Mouse (Mus musculus) liver, embryonic 11.5 days (tissue): ENCODE measurements around the gene Slc22a8. TPM values are rescaled to one million over a fixed set of nuclear protein-coding genes. Genes with fewer than 3 reads are reported as not detected.

Experiments
- ATAC-seq: fragments of 200-750 bp; cut with Nextera tagmentation; replicated peaks from 2 replicates; pipeline ENCODE4 v1.8.0; 2017; ENCODE audit warnings: moderate number of reproducible peaks, mild to moderate bottlenecking, moderate TSS enrichment, moderate library complexity; ENCODE audit not compliant: low FRiP score
- DNase-seq: peaks from one replicate; pipeline ENCODE4 v3.0.0-alpha.2; 2017; ENCODE audit warnings: low spot score
- H3K27ac ChIP-seq: fragments of 300-500 bp; sonication (generic); 2 replicates; pipeline ENCODE4 v1.5.1; 2014; ENCODE audit warnings: mild to moderate bottlenecking, low read depth, low read length, control low read depth
- H3K27me3 ChIP-seq: fragments of 300-500 bp; sonication (generic); replicated peaks from 2 replicates; pipeline ENCODE4 v1.6.1; 2014; ENCODE audit warnings: low read length, mixed read lengths; ENCODE audit not compliant: control insufficient read depth, insufficient read depth
- H3K36me3 ChIP-seq: fragments of 300-500 bp; sonication (generic); 2 replicates; pipeline ENCODE4 v1.6.1; 2014; ENCODE audit warnings: mild to moderate bottlenecking, low read length, moderate library complexity, mixed read lengths; ENCODE audit not compliant: control insufficient read depth, insufficient read depth
- H3K4me1 ChIP-seq: fragments of 300-500 bp; sonication (generic); replicated peaks from 2 replicates; pipeline ENCODE4 v1.6.1; 2014; ENCODE audit warnings: low read length, mixed read lengths; ENCODE audit not compliant: control insufficient read depth, insufficient read depth
- H3K4me2 ChIP-seq: fragments of 300-500 bp; sonication (generic); 2 replicates; pipeline ENCODE4 v1.6.1; 2014; ENCODE audit warnings: mild to moderate bottlenecking, control low read depth, moderate library complexity
- H3K4me3 ChIP-seq: fragments of 300-500 bp; sonication (generic); 2 replicates; pipeline ENCODE4 v1.5.1; 2014; ENCODE audit warnings: low read depth, low read length, control low read depth
- H3K9ac ChIP-seq: fragments of 300-500 bp; sonication (generic); 2 replicates; pipeline ENCODE4 v1.6.1; 2014; ENCODE audit warnings: low read depth, low read length, control low read depth
- H3K9me3 ChIP-seq: fragments of 300-500 bp; sonication (generic); 2 replicates; pipeline ENCODE4 v1.6.1; 2016; ENCODE audit warnings: low read length, inconsistent platforms, mixed read lengths; ENCODE audit not compliant: control insufficient read depth
- WGBS: fragments of 180-500 bp; shearing (Covaris S2); extraction: QIAGEN DNeasy Blood & Tissue Kit; methylation state at CpG from one replicate; pipeline ENCODE4 v1.1.7; 2014; 5-methylcytosine and 5-hydroxymethylcytosine counted together
- polyA plus RNA-seq: library from polyadenylated mRNA; unstranded; fragments of >200 nt; fragmentation: Nextera tagmentation; extraction: Ambion mirVana; gene quantifications from 2 replicates; pipeline ENCODE4 v1.2.1, GENCODE M21; 2014

The Slc22a8 gene
- polyA plus RNA-seq, 1 experiment from 2014 or later = 2.0 TPM

DNA sequence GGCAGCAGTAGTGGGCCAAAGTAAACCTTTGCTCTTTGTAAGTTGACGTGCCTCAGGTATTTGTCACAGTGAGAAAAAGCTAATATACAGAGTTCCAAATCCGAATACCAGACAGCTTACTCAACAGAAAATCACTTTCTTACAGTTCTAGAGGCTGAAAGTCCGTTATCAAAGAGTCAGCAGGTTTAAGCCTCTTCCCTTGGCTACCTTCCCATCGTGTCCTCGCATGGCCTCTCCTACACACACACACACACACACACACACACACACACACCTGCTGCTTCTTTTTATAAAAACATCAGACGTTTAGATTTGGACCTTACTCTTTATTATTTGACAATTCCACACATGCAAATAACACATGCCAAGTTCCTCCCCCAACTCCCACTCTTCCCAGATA is 39.8 kb downstream of the Slc22a8 start:
- ATAC-seq (no peak), DNase-seq (no peak)
- H3K4me3 ChIP-seq = no peak overlapping the region
- no peak overlapping the region for H3K4me2 ChIP-seq
- no peak overlapping the region for H3K9ac ChIP-seq
- 72% methylated on average over 6 of the region's 6 CpGs for WGBS
- H3K27ac ChIP-seq = no peak overlapping the region
- H3K9me3 ChIP-seq = no peaks in the 10 kb centered on the region
- no peaks in the 10 kb centered on the region for H3K4me1 ChIP-seq
- H3K36me3 ChIP-seq = no peaks in the 10 kb centered on the region
- H3K27me3 ChIP-seq = no peaks in the 10 kb centered on the region

DNA sequence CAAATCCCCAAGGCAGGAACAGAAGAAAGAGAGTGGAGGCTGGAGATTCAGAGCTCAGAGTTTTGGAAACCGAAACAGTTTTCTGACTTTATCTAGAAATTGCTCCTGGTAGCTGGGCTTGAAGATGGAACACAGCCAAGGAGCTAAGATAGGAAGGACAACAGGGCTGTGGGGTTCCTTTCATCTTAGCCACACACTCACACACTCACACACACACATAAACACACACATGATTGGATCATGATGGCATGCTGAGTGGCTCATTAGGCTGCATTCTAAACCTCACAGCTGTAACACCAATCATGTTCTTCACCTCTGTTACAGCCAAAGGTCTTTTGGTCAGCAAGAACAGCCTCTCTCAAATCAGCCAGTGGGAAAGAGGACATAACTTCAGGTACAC is 41.0 kb downstream of the Slc22a8 start:
- Histone ChIP-seq H3K4me1 (no peaks in the 10 kb centered on the region), H3K4me3 (no peak overlapping the region), H3K27me3 (no peaks in the 10 kb centered on the region), H3K4me2 (no peak overlapping the region), H3K36me3 (no peaks in the 10 kb centered on the region), H3K27ac (no peak overlapping the region), H3K9ac (no peak overlapping the region), H3K9me3 (no peaks in the 10 kb centered on the region)
- 72% methylated on average over 1 of the region's 1 CpGs for whole genome bisulfite sequencing
- ATAC-seq = no peak
- DNase-seq = no peak

DNA sequence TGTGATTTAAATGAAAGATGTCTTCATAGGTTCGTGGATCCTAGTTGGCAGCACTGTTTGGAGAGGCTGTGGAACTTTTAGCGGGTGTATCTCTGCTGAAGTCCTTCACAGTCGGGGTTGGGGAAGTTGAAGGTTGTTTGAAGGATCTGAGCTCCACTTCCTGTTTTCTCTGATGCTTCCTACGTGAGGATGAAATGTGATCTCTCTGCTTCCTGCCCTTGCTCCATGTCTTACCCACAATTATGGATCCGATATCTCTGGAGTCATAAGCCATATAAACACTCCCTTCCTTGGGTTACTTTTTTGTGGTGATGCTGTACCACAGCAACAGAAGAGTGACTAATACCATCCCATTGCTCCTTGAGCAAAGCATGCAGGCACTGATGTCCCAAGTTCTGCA is 51.0 kb downstream of the Slc22a8 start:
- DNase-seq (no peak), ATAC-seq (no peak)
- 28% methylated on average over 5 of the region's 5 CpGs for WGBS
- Histone ChIP-seq H3K27ac (no peak overlapping the region), H3K9me3 (no peaks in the 10 kb centered on the region), H3K36me3 (no peaks in the 10 kb centered on the region), H3K4me1 (no peaks in the 10 kb centered on the region), H3K9ac (no peak overlapping the region), H3K27me3 (no peaks in the 10 kb centered on the region), H3K4me2 (no peak overlapping the region), H3K4me3 (no peak overlapping the region)

GRCm38 (mm10) chr19:8646393-8646792 is 55.3 kb downstream of the Slc22a8 start:
- DNase-seq (no peak), ATAC-seq (no peak)
- Histone ChIP-seq H3K9ac (no peak overlapping the region), H3K27ac (no peak overlapping the region), H3K4me1 (no peaks in the 10 kb centered on the region), H3K27me3 (no peaks in the 10 kb centered on the region), H3K9me3 (no peaks in the 10 kb centered on the region), H3K36me3 (no peaks in the 10 kb centered on the region), H3K4me2 (no peak overlapping the region), H3K4me3 (no peak overlapping the region)
- WGBS = 76% methylated on average over 2 of the region's 2 CpGs

DNA sequence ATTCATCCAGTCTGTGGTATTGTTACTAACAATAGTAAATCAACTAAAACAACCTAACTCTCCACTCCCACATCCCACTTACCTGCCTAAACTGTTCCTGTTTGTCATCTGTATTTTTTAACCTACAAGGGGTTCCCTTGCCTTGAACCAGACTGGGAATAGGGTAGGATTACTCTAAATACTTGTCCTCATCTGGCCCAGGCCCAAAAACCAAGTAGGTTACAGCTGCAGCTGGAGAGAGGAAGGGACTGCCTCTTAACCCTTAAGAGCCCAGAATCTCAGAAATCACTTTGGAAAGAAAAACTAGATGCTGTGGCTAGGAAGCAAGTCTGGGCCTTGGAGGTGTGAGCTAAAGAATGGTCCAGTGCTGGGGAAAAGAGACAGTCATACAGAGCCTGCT is 64.8 kb downstream of the Slc22a8 start:
- DNase-seq = no peak
- no peak overlapping the region for H3K9ac ChIP-seq
- H3K4me3 ChIP-seq = no peak overlapping the region
- H3K36me3 ChIP-seq = no peaks in the 10 kb centered on the region
- H3K27me3 ChIP-seq = no peaks in the 10 kb centered on the region
- no peak overlapping the region for H3K27ac ChIP-seq
- H3K4me2 ChIP-seq = no peak overlapping the region
- no peaks in the 10 kb centered on the region for H3K4me1 ChIP-seq
- no peaks in the 10 kb centered on the region for H3K9me3 ChIP-seq
- no peak for ATAC-seq

- DNase-seq = no peak
- Histone ChIP-seq H3K9ac (no peak overlapping the region), H3K4me3 (no peak overlapping the region), H3K4me2 (no peak overlapping the region), H3K4me1 (no peaks in the 10 kb centered on the region), H3K9me3 (no peaks in the 10 kb centered on the region), H3K27me3 (no peaks in the 10 kb centered on the region), H3K36me3 (no peaks in the 10 kb centered on the region), H3K27ac (no peak overlapping the region)
- ATAC-seq = no peak
- whole genome bisulfite sequencing = 76% methylated on average over 4 of the region's 4 CpGs
These were observed 65.3 kb downstream of the Slc22a8 start for GRCm38 (mm10) chr19:8656341-8656740.

Other genes starting within 250 kb of the Slc22a8 start
- not detected in 2 replicates for gene Slc22a30, start 186.1 kb upstream of the Slc22a8 start, polyA plus RNA-seq
- not detected in 2 replicates for gene Slc22a6, start 26.8 kb downstream of the Slc22a8 start, polyA plus RNA-seq
- 0.12 TPM in 1 of 2 replicates, not detected in the other for gene Chrm1, start 72.5 kb downstream of the Slc22a8 start, polyA plus RNA-seq
- 150 and 159 TPM in 2 replicates for gene Slc3a2, start 132.1 kb downstream of the Slc22a8 start, polyA plus RNA-seq
- 142 and 143 TPM in 2 replicates for gene Wdr74, start 144.6 kb downstream of the Slc22a8 start, polyA plus RNA-seq
- gene 1700092M07Rik, start 149.5 kb downstream of the Slc22a8 start, polyA plus RNA-seq = 1.7 and 2.0 TPM in 2 replicates
- gene Stx5a, start 150.2 kb downstream of the Slc22a8 start, polyA plus RNA-seq = 69.5 and 73.1 TPM in 2 replicates
- 197 and 198 TPM in 2 replicates for gene Nxf1, start 165.8 kb downstream of the Slc22a8 start, polyA plus RNA-seq
- gene Tmem223, start 179.7 kb downstream of the Slc22a8 start, polyA plus RNA-seq = 116 and 123 TPM in 2 replicates
- gene Tmem179b, start 183.2 kb downstream of the Slc22a8 start, polyA plus RNA-seq = 116 and 119 TPM in 2 replicates
- gene Taf6l, start 195.2 kb downstream of the Slc22a8 start, polyA plus RNA-seq = 25.9 TPM in 2 replicates
- 152 and 159 TPM in 2 replicates for gene Polr2g, start 207.3 kb downstream of the Slc22a8 start, polyA plus RNA-seq
- gene Zbtb3, start 211.3 kb downstream of the Slc22a8 start, polyA plus RNA-seq = 3.2 and 4.1 TPM in 2 replicates
- 43.8 and 46.8 TPM in 2 replicates for gene Ttc9c, start 228.1 kb downstream of the Slc22a8 start, polyA plus RNA-seq
- 5.5 and 6.4 TPM in 2 replicates for gene Hnrnpul2, start 228.8 kb downstream of the Slc22a8 start, polyA plus RNA-seq
- 0.40 TPM in 1 of 2 replicates, not detected in the other for gene AC129217.1, start 238.5 kb downstream of the Slc22a8 start, polyA plus RNA-seq
- 52.7 and 52.9 TPM in 2 replicates for gene Bscl2, start 246.2 kb downstream of the Slc22a8 start, polyA plus RNA-seq
- gene Gng3, start 247.9 kb downstream of the Slc22a8 start, polyA plus RNA-seq = 2.1 and 2.3 TPM in 2 replicates